Mouse (Mus musculus): Measurements from ENCODE around the gene Fancg.

The Fancg gene

GRCm38 (mm10) chr4:43032501-43032900 is 22.2 kb upstream of the Fancg start:
- no peak for DNase-seq

- DNase-seq: peak; percentile 94
Measured at GRCm38 (mm10) chr4:43031237-43031995, 21.1 kb upstream of the Fancg start, which contains the start of gene Stoml2. Stoml2 (minus strand) TSS chr4:43031710.

- no peak for DNase-seq
Measured at GRCm38 (mm10) chr4:43030780-43031230, 20.5 kb upstream of the Fancg start.

- no peak for DNase-seq
Measured at GRCm38 (mm10) chr4:43030352-43030751, 20.0 kb upstream of the Fancg start.

DNA sequence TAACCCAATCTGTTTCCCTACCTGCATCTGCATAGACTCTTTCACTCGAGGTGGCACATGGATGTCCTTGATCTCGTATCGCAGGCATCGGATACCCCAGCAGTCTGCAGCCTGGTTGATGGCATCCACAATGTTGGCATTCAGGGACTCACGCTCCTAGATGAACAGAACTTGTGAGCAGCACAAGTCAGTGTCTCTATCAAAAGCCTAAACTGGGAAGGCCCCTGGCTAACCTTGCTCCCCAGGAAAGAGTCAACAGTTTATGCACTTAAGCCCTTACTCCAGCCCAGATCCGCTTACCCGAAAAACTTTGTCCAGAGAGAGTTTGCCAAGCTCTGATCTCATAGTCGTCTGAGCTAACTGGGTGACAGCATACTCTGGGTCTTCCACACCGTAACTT is 19.4 kb upstream of the Fancg start:
- DNase-seq: no peak

DNA sequence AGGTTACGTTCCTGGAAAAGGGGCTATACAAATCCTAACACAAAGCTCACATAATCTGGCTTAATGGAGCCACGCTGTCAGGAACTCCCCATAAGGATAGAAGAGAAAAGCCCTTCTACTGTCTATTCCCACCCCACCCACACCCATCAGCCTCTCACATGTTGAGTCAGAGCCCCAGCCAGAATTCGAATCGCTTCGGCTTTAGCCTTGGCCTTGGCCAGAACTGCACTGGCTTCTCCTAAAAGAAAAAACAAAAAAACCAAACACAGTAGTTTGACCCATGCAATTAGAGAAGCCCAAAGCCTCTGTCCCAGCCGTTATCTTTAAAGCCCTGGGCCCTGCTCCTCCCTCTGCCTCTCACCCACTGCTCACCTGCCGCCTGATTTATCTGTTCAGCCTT is 18.8 kb upstream of the Fancg start:
- no peak for DNase-seq

GRCm38 (mm10) chr4:43025084-43025960 is 15.0 kb upstream of the Fancg start, which contains the start of gene Pigo:
Pigo (minus strand) TSS chr4:43025819.
- peak; percentile 93 for DNase-seq

DNA sequence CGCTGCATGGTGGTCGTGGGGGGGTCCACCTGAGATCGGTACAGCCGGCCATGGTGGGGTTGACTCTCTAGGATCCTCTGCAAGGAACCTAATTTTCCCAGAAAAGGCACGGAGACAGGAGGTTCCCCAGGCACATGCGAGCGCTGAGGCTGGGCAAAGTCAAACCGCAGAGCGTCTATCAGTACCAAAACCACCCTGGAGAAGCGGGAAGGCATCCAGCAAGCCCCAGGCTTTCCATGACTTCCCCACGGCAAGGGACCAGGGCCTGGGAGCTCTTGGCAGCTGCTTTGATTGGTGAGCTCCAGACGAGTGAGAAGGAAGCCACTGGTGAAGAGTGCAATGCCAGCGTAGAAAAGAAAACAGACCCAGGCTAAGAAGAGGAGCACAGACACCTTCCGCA is 14.4 kb upstream of the Fancg start:
- DNase-seq: no peak

GRCm38 (mm10) chr4:43021341-43021740 is 11.0 kb upstream of the Fancg start:
- DNase-seq: no peak

DNA sequence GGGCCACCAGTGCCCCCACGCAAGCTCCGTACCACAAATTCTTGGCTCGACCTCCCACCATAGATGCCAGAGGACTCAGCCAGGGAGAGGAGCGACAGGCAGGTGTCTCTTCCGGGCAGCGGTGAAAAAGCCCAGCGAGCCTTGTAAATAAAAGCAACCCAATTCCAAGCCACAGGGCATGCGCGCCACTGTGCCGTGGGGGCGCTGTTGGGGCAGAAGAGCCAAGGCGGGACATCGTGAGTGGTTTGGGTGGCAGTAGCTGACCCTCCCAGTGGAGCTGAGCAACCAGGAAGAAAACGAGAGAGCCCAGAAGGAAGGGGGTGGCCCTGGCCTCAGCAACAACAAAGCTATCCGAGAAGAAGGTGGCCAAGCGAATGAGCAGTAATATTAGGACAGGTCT is 10.6 kb upstream of the Fancg start:
- DNase-seq: no peak

GRCm38 (mm10) chr4:43019641-43020465 is 9.5 kb upstream of the Fancg start:
- DNase-seq: no peak

DNA sequence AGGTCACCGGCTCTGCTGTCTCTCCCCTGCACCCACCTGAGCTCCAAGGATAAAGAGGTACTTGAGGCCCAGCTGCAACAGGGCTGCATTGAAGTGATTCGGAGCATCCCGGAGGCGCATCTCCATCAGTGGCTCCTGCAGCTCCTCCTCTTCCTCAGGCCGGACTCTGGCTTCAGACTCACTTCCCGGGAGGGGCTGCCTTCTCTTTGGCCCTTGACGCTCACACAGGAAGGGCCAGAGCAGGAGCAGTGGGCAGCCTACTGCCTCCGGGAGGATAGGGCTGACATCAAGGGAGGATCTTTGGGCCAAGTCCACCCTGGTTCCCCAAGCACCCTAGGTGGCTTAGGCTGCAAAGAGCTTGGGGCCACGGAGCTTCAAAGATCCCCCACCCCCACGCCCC is 8.9 kb upstream of the Fancg start:
- DNase-seq: no peak

DNA sequence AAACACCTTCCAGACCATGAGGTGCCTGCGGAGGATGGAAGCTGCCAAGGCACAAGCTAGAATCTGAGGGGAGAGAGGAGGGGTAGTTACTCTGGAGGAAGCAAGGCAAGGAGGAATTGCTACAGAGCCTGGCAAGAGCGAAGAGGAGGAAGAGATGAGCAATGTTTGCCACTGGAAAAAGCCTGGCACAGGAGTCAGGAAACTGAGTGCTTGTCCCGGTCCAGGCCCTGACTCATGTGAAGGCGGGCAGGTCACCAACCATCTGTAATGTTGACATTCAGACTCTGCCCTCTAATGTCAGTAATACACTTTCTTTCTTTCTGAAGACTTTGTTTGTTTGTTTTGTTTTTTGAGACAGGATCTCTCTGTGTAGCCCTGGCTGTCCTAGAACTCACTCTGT is 7.8 kb upstream of the Fancg start:
- DNase-seq: no peak

- DNase-seq: no peak
Measured at GRCm38 (mm10) chr4:43012091-43012490, 1.8 kb upstream of the Fancg start.

DNA sequence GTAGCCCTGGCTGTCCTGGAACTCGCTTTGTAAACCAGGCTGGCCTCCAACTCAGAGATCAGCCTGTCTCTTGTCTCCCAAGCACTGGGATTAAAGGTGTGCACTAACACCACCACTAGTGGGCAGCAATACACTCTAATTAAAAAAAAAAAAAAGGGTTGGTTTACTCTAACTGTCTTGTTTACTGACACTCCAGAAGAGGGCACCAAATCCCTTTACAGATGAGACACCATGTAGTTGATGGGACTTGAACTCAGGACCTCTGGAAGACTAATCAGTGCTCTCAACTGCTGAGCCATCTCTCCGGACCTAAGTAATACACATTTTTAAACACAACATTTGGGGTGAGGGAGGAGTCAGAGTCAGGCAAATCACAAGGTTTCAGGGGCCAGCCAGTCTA is 4.5 kb downstream of the Fancg start:
- DNase-seq: peak; percentile 65

- DNase-seq: no peak
Measured at GRCm38 (mm10) chr4:43004951-43005350, 5.4 kb downstream of the Fancg start.

GRCm38 (mm10) chr4:43002756-43003439 is 7.4 kb downstream of the Fancg start:
- no peak for DNase-seq

GRCm38 (mm10) chr4:43001272-43001671 is 9.0 kb downstream of the Fancg start:
- DNase-seq: no peak

DNA sequence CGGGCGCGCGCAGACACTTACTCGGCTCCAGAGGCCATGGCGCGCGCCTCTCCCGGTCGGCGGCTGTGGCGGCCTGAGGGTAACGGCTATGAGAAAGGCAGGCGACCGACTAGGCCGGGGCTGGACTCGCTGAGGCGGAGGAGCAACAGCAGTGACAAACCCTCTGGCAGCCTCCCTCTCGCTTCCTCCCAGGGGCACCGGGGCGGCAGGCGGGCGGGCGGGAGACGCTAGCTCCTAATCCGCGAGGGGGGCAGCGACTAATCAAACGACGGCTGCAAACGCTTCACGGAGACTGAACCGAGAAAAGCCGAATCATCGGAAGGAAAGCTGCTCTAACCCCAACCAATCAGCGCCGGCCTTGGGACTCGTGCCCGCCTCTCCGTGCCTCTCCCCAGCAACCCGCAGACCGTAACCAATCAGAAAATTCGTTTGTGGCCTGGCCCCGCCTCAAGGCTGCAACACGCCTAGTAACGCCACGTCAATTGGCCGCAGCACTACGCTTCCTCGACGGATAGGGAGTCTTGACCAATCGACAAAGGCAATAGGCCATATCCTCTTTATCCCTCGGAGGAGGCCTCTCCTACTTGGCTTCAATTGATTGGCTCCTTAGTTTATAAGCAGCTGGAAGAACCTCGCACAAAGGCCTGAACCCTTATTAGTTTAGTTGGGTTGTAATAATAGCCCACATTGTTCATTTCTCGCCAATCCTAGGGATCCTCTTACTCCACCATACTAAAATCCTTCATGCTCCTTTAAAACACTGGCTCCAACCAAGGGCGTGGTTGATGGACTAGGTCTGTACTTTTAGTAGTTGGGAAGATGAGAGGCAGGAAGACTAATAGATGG is 9.9 kb downstream of the Fancg start, which contains the start of gene Vcp:
Gene Vcp (minus strand): TSS at position 367 of the 846 bp plus-strand sequence.
- DNase-seq: peak; percentile 99

GRCm38 (mm10) chr4:42999451-43000140 is 10.7 kb downstream of the Fancg start:
- peak; percentile 76 for DNase-seq

DNA sequence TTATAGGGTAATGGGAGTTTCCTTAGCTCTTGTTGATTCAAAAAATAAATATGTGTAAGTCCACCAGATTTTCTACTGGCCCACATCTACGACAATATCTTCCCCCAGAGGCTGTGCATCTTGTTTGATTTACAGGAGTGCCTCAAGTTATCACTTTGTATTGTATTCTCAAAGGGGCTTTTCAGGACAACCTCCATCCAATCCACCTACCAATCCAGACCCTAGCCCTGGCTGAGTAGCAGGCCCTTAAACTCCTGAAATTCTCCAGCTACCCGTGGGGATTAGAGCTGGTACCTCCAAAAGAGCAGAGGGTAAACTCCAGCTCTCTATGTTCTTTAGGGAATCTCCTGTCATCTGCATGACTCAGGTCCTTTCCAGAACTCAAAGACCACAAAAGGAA is 12.3 kb downstream of the Fancg start:
- DNase-seq: no peak

Data from thymus, postnatal 14 days (tissue).